Mouse (Mus musculus) neural tube, embryonic 15.5 days (tissue): ENCODE data around the gene Ddx25. TPM values are rescaled to one million over a fixed set of nuclear protein-coding genes. Genes with fewer than 3 reads are reported as not detected.
A peak's percentile ranks its signal among the peaks of the same experiment; 100 is the strongest.

Source experiments
- ATAC-seq: fragments of 200-750 bp; cut with Nextera tagmentation; 2 replicates; pipeline ENCODE4 v1.8.0; 2017; ENCODE audit warnings: mild to moderate bottlenecking, moderate TSS enrichment, moderate library complexity; ENCODE audit not compliant: low FRiP score
- H3K27ac ChIP-seq: fragments of 300-500 bp; sonication (generic); replicated peaks from 2 replicates; pipeline ENCODE4 v1.5.1; 2015; ENCODE audit warnings: mild to moderate bottlenecking, inconsistent platforms
- H3K27me3 ChIP-seq: fragments of 300-500 bp; sonication (generic); replicated peaks from 2 replicates; pipeline ENCODE4 v1.6.1; 2015; ENCODE audit warnings: inconsistent platforms
- H3K36me3 ChIP-seq: fragments of 300-500 bp; sonication (generic); 2 replicates; pipeline ENCODE4 v1.6.1; 2015; ENCODE audit warnings: inconsistent platforms
- H3K4me1 ChIP-seq: fragments of 300-500 bp; sonication (generic); 2 replicates; pipeline ENCODE4 v1.6.1; 2015; ENCODE audit warnings: inconsistent platforms
- H3K4me2 ChIP-seq: fragments of 300-500 bp; sonication (generic); 2 replicates; pipeline ENCODE4 v1.6.1; 2015; ENCODE audit warnings: inconsistent platforms, mild to moderate bottlenecking, moderate library complexity
- H3K4me3 ChIP-seq: fragments of 300-500 bp; sonication (generic); replicated peaks from 2 replicates; pipeline ENCODE4 v1.5.1; 2015; ENCODE audit warnings: mild to moderate bottlenecking, inconsistent platforms
- H3K9ac ChIP-seq: fragments of 300-500 bp; sonication (generic); replicated peaks from 2 replicates; pipeline ENCODE4 v1.6.1; 2015; ENCODE audit warnings: mild to moderate bottlenecking, inconsistent platforms
- H3K9me3 ChIP-seq: fragments of 300-500 bp; sonication (generic); replicated peaks from 2 replicates; pipeline ENCODE4 v1.6.1; 2016; ENCODE audit warnings: inconsistent platforms
- WGBS: fragments of 180-500 bp; shearing (Covaris S2); methylation state at CpG from one replicate; pipeline ENCODE4 v1.1.7; 2015; ENCODE audit warnings: mixed read lengths; 5-methylcytosine and 5-hydroxymethylcytosine counted together
- polyA plus RNA-seq: library from polyadenylated mRNA; unstranded; fragments of >200 nt; fragmentation: Nextera tagmentation; extraction: Ambion mirVana; gene quantifications from 2 replicates; pipeline ENCODE4 v1.2.1, GENCODE M21; 2015

The Ddx25 gene
- polyA plus RNA-seq, 1 experiment from 2014 or later, result 30.2 TPM

- no peaks in the 10 kb centered on the region for H3K27me3 ChIP-seq
- H3K4me1 ChIP-seq, result peaks cover 24% of the 10 kb centered on the region
- ATAC-seq, result no peak
- H3K9ac ChIP-seq, result no peak overlapping the region
- H3K36me3 ChIP-seq, result peaks cover 17% of the 10 kb centered on the region
- 96% methylated on average over 11 of the region's 11 CpGs for whole genome bisulfite sequencing
- H3K9me3 ChIP-seq, result no peaks in the 10 kb centered on the region
- H3K4me3 ChIP-seq, result no peak overlapping the region
- no peak overlapping the region for H3K27ac ChIP-seq
- no peak overlapping the region for H3K4me2 ChIP-seq
These were observed 2.7 kb upstream of the Ddx25 start for GRCm38 (mm10) chr9:35561076-35561475.

- Histone ChIP-seq H3K36me3 (peaks cover 12% of the 10 kb centered on the region), H3K4me1 (peaks cover 24% of the 10 kb centered on the region), H3K9ac (peak overlapping the region; percentile 73), H3K9me3 (no peaks in the 10 kb centered on the region), H3K4me2 (peak overlapping the region; percentile 93), H3K27me3 (no peaks in the 10 kb centered on the region), H3K27ac (peak overlapping the region; percentile 88), H3K4me3 (peak overlapping the region; percentile 74)
- peak; percentile 90 for ATAC-seq
- 2% methylated on average over 31 of the region's 31 CpGs for WGBS
These were observed 922 bp upstream of the Ddx25 start for GRCm38 (mm10) chr9:35559009-35559890.

- Histone ChIP-seq H3K4me3 (no peak overlapping the region), H3K27me3 (no peaks in the 10 kb centered on the region), H3K4me2 (no peak overlapping the region), H3K9ac (no peak overlapping the region), H3K4me1 (peaks cover 24% of the 10 kb centered on the region), H3K36me3 (peaks cover 27% of the 10 kb centered on the region), H3K27ac (no peak overlapping the region), H3K9me3 (no peaks in the 10 kb centered on the region)
- WGBS, result 82% methylated on average over 12 of the region's 12 CpGs
- no peak for ATAC-seq
These were observed 1.7 kb downstream of the Ddx25 start for GRCm38 (mm10) chr9:35556494-35557102.

- no peak overlapping the region for H3K9ac ChIP-seq
- H3K4me3 ChIP-seq, result no peak overlapping the region
- no peak for ATAC-seq
- H3K4me1 ChIP-seq, result no peaks in the 10 kb centered on the region
- H3K4me2 ChIP-seq, result no peak overlapping the region
- WGBS, result 74% methylated on average over 9 of the region's 9 CpGs
- H3K27ac ChIP-seq, result no peak overlapping the region
- no peaks in the 10 kb centered on the region for H3K27me3 ChIP-seq
- no peaks in the 10 kb centered on the region for H3K9me3 ChIP-seq
- H3K36me3 ChIP-seq, result peaks cover 61% of the 10 kb centered on the region
These were observed 9.9 kb downstream of the Ddx25 start for GRCm38 (mm10) chr9:35548455-35548854.

GRCm38 (mm10) chr9:35546745-35547144, 11.6 kb downstream of the Ddx25 start:
- no peak overlapping the region for H3K27ac ChIP-seq
- H3K4me3 ChIP-seq, result no peak overlapping the region
- H3K36me3 ChIP-seq, result peaks cover 60% of the 10 kb centered on the region
- no peak overlapping the region for H3K9ac ChIP-seq
- no peaks in the 10 kb centered on the region for H3K27me3 ChIP-seq
- no peaks in the 10 kb centered on the region for H3K9me3 ChIP-seq
- whole genome bisulfite sequencing, result 86% methylated on average over 9 of the region's 9 CpGs
- no peak for ATAC-seq
- H3K4me1 ChIP-seq, result no peaks in the 10 kb centered on the region
- H3K4me2 ChIP-seq, result no peak overlapping the region

GRCm38 (mm10) chr9:35545704-35546103, 12.6 kb downstream of the Ddx25 start:
- Histone ChIP-seq H3K27me3 (no peaks in the 10 kb centered on the region), H3K4me3 (no peak overlapping the region), H3K36me3 (peaks cover 60% of the 10 kb centered on the region), H3K27ac (no peak overlapping the region), H3K9me3 (no peaks in the 10 kb centered on the region), H3K4me1 (no peaks in the 10 kb centered on the region), H3K9ac (no peak overlapping the region), H3K4me2 (no peak overlapping the region)
- 75% methylated on average over 12 of the region's 12 CpGs for WGBS
- no peak for ATAC-seq

- peaks cover 61% of the 10 kb centered on the region for H3K36me3 ChIP-seq
- no peaks in the 10 kb centered on the region for H3K4me1 ChIP-seq
- no peak overlapping the region for H3K9ac ChIP-seq
- H3K27me3 ChIP-seq, result no peaks in the 10 kb centered on the region
- ATAC-seq, result no peak
- H3K9me3 ChIP-seq, result no peaks in the 10 kb centered on the region
- 12% methylated on average over 2 of the region's 2 CpGs for WGBS
- no peak overlapping the region for H3K4me3 ChIP-seq
- H3K4me2 ChIP-seq, result no peak overlapping the region
- H3K27ac ChIP-seq, result no peak overlapping the region
These were observed 13.7 kb downstream of the Ddx25 start for GRCm38 (mm10) chr9:35544666-35545065.

- Histone ChIP-seq H3K9ac (no peak overlapping the region), H3K27ac (no peak overlapping the region), H3K4me1 (no peaks in the 10 kb centered on the region), H3K27me3 (no peaks in the 10 kb centered on the region), H3K9me3 (no peaks in the 10 kb centered on the region), H3K36me3 (peaks cover 57% of the 10 kb centered on the region), H3K4me3 (no peak overlapping the region), H3K4me2 (no peak overlapping the region)
- WGBS, result 78% methylated on average over 14 of the region's 14 CpGs
- ATAC-seq, result no peak
These were observed 15.0 kb downstream of the Ddx25 start for GRCm38 (mm10) chr9:35543099-35543860.

GRCm38 (mm10) chr9:35541941-35542340, 16.4 kb downstream of the Ddx25 start:
- 79% methylated on average over 6 of the region's 6 CpGs for WGBS
- H3K36me3 ChIP-seq, result peaks cover 46% of the 10 kb centered on the region

GRCm38 (mm10) chr9:35541488-35541887, 16.8 kb downstream of the Ddx25 start:
- Histone ChIP-seq H3K27ac (no peak overlapping the region), H3K4me3 (no peak overlapping the region), H3K9me3 (no peaks in the 10 kb centered on the region), H3K27me3 (no peaks in the 10 kb centered on the region), H3K9ac (no peak overlapping the region), H3K36me3 (peaks cover 41% of the 10 kb centered on the region), H3K4me1 (no peaks in the 10 kb centered on the region), H3K4me2 (no peak overlapping the region)
- 9% methylated on average over 6 of the region's 6 CpGs for WGBS
- ATAC-seq, result peak; percentile 73

More at GRCm38 (mm10) chr9:35541941-35542340, 16.4 kb downstream of the Ddx25 start:
- H3K4me2 ChIP-seq, result no peak overlapping the region
- no peaks in the 10 kb centered on the region for H3K27me3 ChIP-seq
- H3K9ac ChIP-seq, result no peak overlapping the region
- H3K27ac ChIP-seq, result no peak overlapping the region
- no peaks in the 10 kb centered on the region for H3K4me1 ChIP-seq
- no peak for ATAC-seq
- H3K9me3 ChIP-seq, result no peaks in the 10 kb centered on the region
- no peak overlapping the region for H3K4me3 ChIP-seq

GRCm38 (mm10) chr9:35541024-35541423, 17.3 kb downstream of the Ddx25 start:
- H3K36me3 ChIP-seq, result peaks cover 37% of the 10 kb centered on the region
- H3K4me2 ChIP-seq, result no peak overlapping the region
- no peak overlapping the region for H3K27ac ChIP-seq
- H3K4me3 ChIP-seq, result no peak overlapping the region
- no peaks in the 10 kb centered on the region for H3K9me3 ChIP-seq
- no peaks in the 10 kb centered on the region for H3K4me1 ChIP-seq
- no peak overlapping the region for H3K9ac ChIP-seq
- ATAC-seq, result no peak
- no peaks in the 10 kb centered on the region for H3K27me3 ChIP-seq
- WGBS, result 91% methylated on average over 5 of the region's 5 CpGs
